Mouse (Mus musculus) neural tube, embryonic 11.5 days (tissue): ENCODE data around the gene Camk2g. TPM values are rescaled to one million over a fixed set of nuclear protein-coding genes. Genes with fewer than 3 reads are reported as not detected.

Experiments used
- ATAC-seq: fragments of 200-750 bp; cut with Nextera tagmentation; 2 replicates; pipeline ENCODE4 v1.8.0; 2017; ENCODE audit warnings: moderate number of reproducible peaks, mild to moderate bottlenecking, moderate TSS enrichment, moderate library complexity; ENCODE audit not compliant: insufficient read depth, low FRiP score, low TSS enrichment
- DNase-seq: peaks from one replicate; pipeline ENCODE4 v3.0.0-alpha.2; 2015; ENCODE audit warnings: low spot score
- H3K27ac ChIP-seq: fragments of 300-500 bp; sonication (generic); 2 replicates; pipeline ENCODE4 v1.5.1; 2014; ENCODE audit warnings: low read depth, mild to moderate bottlenecking, low read length
- H3K27me3 ChIP-seq: fragments of 300-500 bp; sonication (generic); 2 replicates; pipeline ENCODE4 v1.6.1; 2014; ENCODE audit warnings: mild to moderate bottlenecking, low read length, mixed read lengths; ENCODE audit not compliant: control insufficient read depth, insufficient read depth
- H3K36me3 ChIP-seq: fragments of 300-500 bp; sonication (generic); 2 replicates; pipeline ENCODE4 v1.6.1; 2014; ENCODE audit warnings: mild to moderate bottlenecking, low read length, moderate library complexity, mixed read lengths; ENCODE audit not compliant: control insufficient read depth, insufficient read depth
- H3K4me1 ChIP-seq: fragments of 300-500 bp; sonication (generic); 2 replicates; pipeline ENCODE4 v1.6.1; 2014; ENCODE audit warnings: low read length, mixed read lengths; ENCODE audit not compliant: control insufficient read depth, insufficient read depth
- H3K4me2 ChIP-seq: fragments of 300-500 bp; sonication (generic); 2 replicates; pipeline ENCODE4 v1.6.1; 2014; ENCODE audit warnings: low read depth, mild to moderate bottlenecking, moderate library complexity
- H3K4me3 ChIP-seq: fragments of 300-500 bp; sonication (generic); 2 replicates; pipeline ENCODE4 v1.5.1; 2014; ENCODE audit warnings: low read depth, low read length
- H3K9ac ChIP-seq: fragments of 300-500 bp; sonication (generic); 2 replicates; pipeline ENCODE4 v1.6.1; 2014; ENCODE audit warnings: mild to moderate bottlenecking, low read length
- H3K9me3 ChIP-seq: fragments of 300-500 bp; sonication (generic); 2 replicates; pipeline ENCODE4 v1.6.1; 2016; ENCODE audit warnings: low read length; ENCODE audit not compliant: control insufficient read depth
- WGBS: fragments of 180-500 bp; shearing (Covaris S2); extraction: QIAGEN DNeasy Blood & Tissue Kit; methylation state at CpG from one replicate; pipeline ENCODE4 v1.1.7; 2014; 5-methylcytosine and 5-hydroxymethylcytosine counted together
- polyA plus RNA-seq: library from polyadenylated mRNA; unstranded; fragments of >200 nt; fragmentation: Nextera tagmentation; extraction: Ambion mirVana; gene quantifications from 2 replicates; pipeline ENCODE4 v1.2.1, GENCODE M21; 2014

Camk2g gene
- polyA plus RNA-seq, 1 experiment from 2014 or later, result 56.5 TPM

- DNase-seq, result no peak
- no peak overlapping the region for H3K27ac ChIP-seq
- no peak overlapping the region for H3K4me3 ChIP-seq
- 0 out of 2 replicates have a peak, but pooled peaks cover 3% of the 10 kb centered on the region for H3K4me1 ChIP-seq
- no peak for ATAC-seq
- no peaks in the 10 kb centered on the region for H3K27me3 ChIP-seq
- H3K4me2 ChIP-seq, result no peak overlapping the region
- H3K9ac ChIP-seq, result no peak overlapping the region
- WGBS, result 77% methylated on average over 1 of the region's 1 CpGs
- H3K9me3 ChIP-seq, result no peaks in the 10 kb centered on the region
- no peaks in the 10 kb centered on the region for H3K36me3 ChIP-seq
Measured at GRCm38 (mm10) chr14:20831915-20832314, 38.0 kb upstream of the Camk2g start.

DNA sequence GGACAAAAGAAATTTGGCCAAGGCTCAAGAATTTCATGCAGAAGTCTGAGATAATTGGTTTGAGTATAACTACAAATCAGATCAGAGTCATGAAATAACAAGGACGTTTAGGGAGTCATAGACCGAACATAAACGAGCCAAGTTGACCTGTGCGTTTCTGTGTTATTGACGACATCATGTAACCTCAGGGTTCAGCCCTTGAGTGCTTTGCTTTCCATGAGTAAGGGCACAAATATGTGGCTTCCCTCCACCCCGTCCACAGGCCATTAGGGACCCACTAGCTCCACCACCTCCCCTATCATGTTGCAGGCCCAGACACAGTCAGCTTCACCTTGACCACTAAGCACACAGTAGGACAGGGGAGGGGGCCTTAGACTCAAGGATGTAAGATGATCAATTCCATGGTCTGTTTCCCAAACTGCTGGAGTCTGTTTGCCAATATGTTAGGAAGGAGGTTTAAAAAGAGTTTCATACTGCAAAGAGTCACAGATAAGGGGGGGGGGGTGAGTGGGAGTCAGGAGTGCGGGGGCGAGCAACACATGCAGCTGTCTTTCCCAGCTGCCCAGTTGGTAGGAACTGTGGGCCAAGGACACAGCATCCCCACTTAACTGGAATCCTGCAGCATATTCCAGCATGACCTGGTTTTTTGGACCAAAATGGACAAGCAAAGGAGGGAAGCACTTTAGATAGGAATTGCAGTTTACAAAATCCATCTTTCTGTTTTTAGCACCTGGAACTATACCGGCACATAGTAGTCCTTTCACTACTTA, 37.4 kb upstream of the Camk2g start:
- Histone ChIP-seq H3K4me2 (no peak overlapping the region), H3K27ac (no peak overlapping the region), H3K27me3 (no peaks in the 10 kb centered on the region), H3K9me3 (no peaks in the 10 kb centered on the region), H3K36me3 (no peaks in the 10 kb centered on the region), H3K9ac (no peak overlapping the region), H3K4me3 (no peak overlapping the region), H3K4me1 (no peaks in the 10 kb centered on the region)
- DNase-seq, result no peak
- WGBS, result 83% methylated on average over 9 of the region's 9 CpGs
- ATAC-seq, result no peak

DNA sequence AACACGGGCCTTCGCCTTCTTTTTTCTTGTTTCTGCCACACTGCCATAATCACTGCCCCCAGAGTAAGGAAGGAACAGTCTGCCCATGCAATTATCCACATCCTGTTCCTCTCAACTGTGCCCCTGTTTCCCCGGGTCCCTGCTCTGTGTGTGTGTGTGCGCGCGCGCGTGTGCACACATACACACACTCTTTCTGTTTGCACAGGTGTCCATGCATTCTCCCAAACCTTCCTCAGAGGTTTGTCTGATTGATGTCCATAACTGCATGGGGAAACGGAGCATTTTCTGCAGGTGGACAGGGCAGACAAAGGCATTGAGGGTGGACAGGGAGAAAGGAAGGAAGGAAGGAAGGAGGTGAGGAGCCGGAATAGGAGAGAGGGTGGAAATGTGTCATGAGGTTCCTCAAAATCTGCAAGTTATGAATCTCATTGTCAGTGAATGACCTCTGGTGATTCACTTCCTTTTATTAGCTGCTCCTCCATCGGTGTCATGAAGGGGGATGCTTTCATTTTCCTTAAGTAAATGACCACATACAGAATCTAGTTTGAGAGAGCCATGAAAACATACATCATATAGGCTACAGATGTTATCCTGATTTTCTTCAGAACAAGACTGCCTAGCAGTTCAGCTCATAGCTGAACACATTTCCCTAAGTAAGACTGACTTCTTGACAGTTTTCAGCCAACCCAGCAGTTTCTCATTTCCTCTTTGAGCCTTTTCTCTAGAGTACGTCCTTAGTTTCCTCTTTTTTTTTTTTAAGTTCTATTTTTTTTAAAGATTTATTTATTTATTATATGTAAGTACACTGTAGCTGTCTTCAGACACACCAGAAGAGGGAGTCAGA, 35.9 kb upstream of the Camk2g start:
- DNase-seq, result no peak
- no peak for ATAC-seq
- 79% methylated on average over 12 of the region's 12 CpGs for WGBS
- Histone ChIP-seq H3K9me3 (no peaks in the 10 kb centered on the region), H3K36me3 (no peaks in the 10 kb centered on the region), H3K27me3 (no peaks in the 10 kb centered on the region), H3K9ac (no peak overlapping the region), H3K4me2 (no peak overlapping the region), H3K4me3 (no peak overlapping the region), H3K27ac (no peak overlapping the region), H3K4me1 (no peaks in the 10 kb centered on the region)

- no peak overlapping the region for H3K4me2 ChIP-seq
- H3K4me3 ChIP-seq, result no peak overlapping the region
- no peaks in the 10 kb centered on the region for H3K27me3 ChIP-seq
- H3K4me1 ChIP-seq, result no peaks in the 10 kb centered on the region
- ATAC-seq (no peak), DNase-seq (no peak)
- no peak overlapping the region for H3K9ac ChIP-seq
- H3K36me3 ChIP-seq, result no peaks in the 10 kb centered on the region
- 83% methylated on average over 3 of the region's 3 CpGs for WGBS
- no peak overlapping the region for H3K27ac ChIP-seq
- H3K9me3 ChIP-seq, result no peaks in the 10 kb centered on the region
Measured at GRCm38 (mm10) chr14:20828524-20828923, 34.6 kb upstream of the Camk2g start.

DNA sequence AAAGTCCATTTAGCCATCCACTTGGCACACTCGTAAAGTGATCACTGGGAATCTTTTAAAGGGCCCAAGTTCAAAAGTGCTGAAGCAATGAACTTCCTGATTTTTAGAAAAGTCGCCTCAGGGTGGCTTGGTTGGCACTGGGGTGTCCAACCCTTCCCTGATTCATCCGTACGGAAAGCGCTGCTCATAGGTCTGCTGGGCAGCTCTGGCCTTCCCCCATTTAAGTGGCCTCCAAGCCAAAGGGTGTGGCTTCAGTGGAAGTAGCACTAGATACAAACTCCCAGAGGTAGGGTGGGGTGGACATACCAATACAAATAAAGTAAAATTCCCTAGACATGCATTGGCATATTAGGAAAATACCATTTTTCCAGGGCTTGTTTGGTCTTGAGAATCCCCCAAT, 33.6 kb upstream of the Camk2g start:
- Histone ChIP-seq H3K36me3 (no peaks in the 10 kb centered on the region), H3K27me3 (no peaks in the 10 kb centered on the region), H3K9me3 (no peaks in the 10 kb centered on the region), H3K4me1 (no peaks in the 10 kb centered on the region), H3K9ac (no peak overlapping the region), H3K4me2 (no peak overlapping the region), H3K4me3 (no peak overlapping the region), H3K27ac (no peak overlapping the region)
- ATAC-seq (no peak), DNase-seq (no peak)
- WGBS, result 91% methylated on average over 5 of the region's 5 CpGs

DNA sequence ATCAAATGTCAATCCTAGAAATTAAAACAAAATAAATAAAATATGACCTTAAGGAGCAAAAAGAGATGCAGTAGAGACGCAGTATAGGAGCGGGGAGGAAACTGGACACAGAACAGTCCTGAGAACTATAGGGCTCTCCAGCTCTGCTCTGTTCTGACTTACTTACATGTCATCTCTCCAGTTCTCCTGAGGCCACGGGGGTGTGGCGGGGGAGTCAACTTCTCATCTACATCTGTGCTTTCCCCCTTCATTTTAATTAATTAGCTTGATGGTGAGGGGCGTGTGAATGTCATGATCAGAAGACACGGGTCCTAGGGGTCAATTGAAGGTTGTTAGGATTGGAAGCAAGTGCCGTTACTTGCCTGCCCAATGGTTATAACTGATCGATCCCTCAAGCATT, 33.2 kb upstream of the Camk2g start:
- H3K27ac ChIP-seq, result no peak overlapping the region

DNA sequence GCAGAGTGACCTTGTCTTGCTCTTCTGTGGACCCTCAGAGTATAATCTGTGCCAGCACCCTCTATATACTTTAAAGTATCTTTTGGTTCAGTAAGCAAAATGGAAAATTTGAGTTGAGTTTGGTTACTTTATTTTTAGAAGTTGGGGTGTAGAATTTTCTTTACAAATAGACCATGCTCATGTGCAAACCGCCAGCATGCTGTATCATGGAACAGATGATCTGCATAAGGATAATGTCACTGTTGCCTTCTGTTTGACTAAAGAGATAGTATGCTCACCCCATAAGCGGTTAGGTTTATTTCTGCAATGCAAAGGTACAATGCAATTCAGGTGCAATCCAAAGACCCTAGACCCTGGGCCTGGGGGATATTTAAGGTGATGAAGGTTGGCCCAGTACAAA, 31.6 kb upstream of the Camk2g start:
- no peaks in the 10 kb centered on the region for H3K9me3 ChIP-seq
- H3K9ac ChIP-seq, result no peak overlapping the region
- H3K36me3 ChIP-seq, result no peaks in the 10 kb centered on the region
- no peaks in the 10 kb centered on the region for H3K4me1 ChIP-seq
- no peak overlapping the region for H3K4me3 ChIP-seq
- H3K4me2 ChIP-seq, result no peak overlapping the region
- ATAC-seq (no peak), DNase-seq (no peak)
- H3K27me3 ChIP-seq, result no peaks in the 10 kb centered on the region
- no peak overlapping the region for H3K27ac ChIP-seq
- WGBS, result 94% methylated on average over 2 of the region's 2 CpGs

More for the DNA sequence above, 33.2 kb upstream of the Camk2g start:
- Histone ChIP-seq H3K9me3 (no peaks in the 10 kb centered on the region), H3K4me1 (no peaks in the 10 kb centered on the region), H3K4me2 (no peak overlapping the region), H3K4me3 (no peak overlapping the region), H3K27me3 (no peaks in the 10 kb centered on the region), H3K9ac (no peak overlapping the region), H3K36me3 (no peaks in the 10 kb centered on the region)
- DNase-seq (no peak), ATAC-seq (no peak)
- 87% methylated on average over 8 of the region's 8 CpGs for WGBS

GRCm38 (mm10) chr14:20824517-20824916, 30.6 kb upstream of the Camk2g start:
- no peak for DNase-seq
- H3K4me1 ChIP-seq, result no peaks in the 10 kb centered on the region
- H3K36me3 ChIP-seq, result no peaks in the 10 kb centered on the region
- H3K9ac ChIP-seq, result no peak overlapping the region
- no peak for ATAC-seq
- H3K27ac ChIP-seq, result no peak overlapping the region
- no peaks in the 10 kb centered on the region for H3K9me3 ChIP-seq
- H3K4me3 ChIP-seq, result no peak overlapping the region
- no peak overlapping the region for H3K4me2 ChIP-seq
- no peaks in the 10 kb centered on the region for H3K27me3 ChIP-seq
- 76% methylated on average over 1 of the region's 1 CpGs for WGBS

DNA sequence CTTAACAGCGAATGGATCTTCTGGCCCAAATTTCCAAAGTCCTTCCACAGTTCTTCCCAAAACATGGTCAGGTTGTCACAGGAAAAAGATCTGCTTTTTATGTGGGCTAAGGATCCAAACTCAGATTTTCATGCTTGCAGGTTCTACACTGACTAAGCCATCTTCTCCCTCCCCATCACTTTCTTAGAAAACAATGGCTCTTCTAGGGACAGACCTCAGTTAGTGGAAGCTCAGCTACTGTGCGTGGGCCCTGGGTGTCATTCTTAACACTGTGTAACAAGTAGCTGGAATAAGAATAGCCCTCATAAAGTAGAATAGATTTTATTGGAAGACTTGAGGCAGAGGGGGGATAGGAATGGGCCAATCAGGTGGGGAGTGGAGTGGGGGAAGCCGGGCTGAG, 21.6 kb upstream of the Camk2g start:
- DNase-seq, result no peak
- Histone ChIP-seq H3K4me2 (no peak overlapping the region), H3K27ac (no peak overlapping the region), H3K4me3 (no peak overlapping the region), H3K4me1 (0 out of 2 replicates have a peak, but pooled peaks cover 5% of the 10 kb centered on the region), H3K27me3 (no peaks in the 10 kb centered on the region), H3K9me3 (no peaks in the 10 kb centered on the region), H3K9ac (no peak overlapping the region), H3K36me3 (no peaks in the 10 kb centered on the region)
- WGBS, result 74% methylated on average over 3 of the region's 3 CpGs
- no peak for ATAC-seq
